Mouse (Mus musculus): Measurements from ENCODE around the gene Fbxw7.

- TF ChIP-seq CTCF (IDR thresholded peaks at IDR 0.05; ENCODE audit: low read depth, low read length) (no peak), TAL1 (conservative IDR thresholded peaks at IDR 0.05; ENCODE audit: low read depth, low read length) (no peak), POLR2AphosphoS5 (IDR thresholded peaks at IDR 0.05; ENCODE audit: insufficient replicate concordance, low read depth, low read length) (no peak), GATA1 (IDR thresholded peaks at IDR 0.05; ENCODE audit: borderline replicate concordance, low read length) (no peak), GATA2 (IDR thresholded peaks at IDR 0.05; ENCODE audit: borderline replicate concordance, low read depth, low read length) (no peak)
These were observed 8.9 kb upstream of the Fbxw7 start for GRCm38 (mm10) chr3:84806206-84806605.

All from G1E (cell line).